Mouse (Mus musculus): Measurements from ENCODE around the gene Htra3.

Htra3 gene

GRCm38 (mm10) chr5:35653743-35654395 lies 25.7 kb downstream of the Htra3 start:
- in situ Hi-C loops (cut with MboI) = no loop called here

GRCm38 (mm10) chr5:35652872-35653271 lies 26.7 kb downstream of the Htra3 start:
- in situ Hi-C loops (cut with MboI) = no loop called here

GRCm38 (mm10) chr5:35652319-35652718 lies 27.3 kb downstream of the Htra3 start:
- in situ Hi-C loops (cut with MboI) = no loop called here

- in situ Hi-C loops (cut with MboI) = no loop called here
These were observed 31.4 kb downstream of the Htra3 start for GRCm38 (mm10) chr5:35648230-35648629.

- in situ Hi-C loops (cut with MboI) = no loop called here
These were observed 32.0 kb downstream of the Htra3 start for GRCm38 (mm10) chr5:35647562-35647961.

- in situ Hi-C loops (cut with MboI) = no loop called here
These were observed 32.7 kb downstream of the Htra3 start for GRCm38 (mm10) chr5:35646927-35647326.

- in situ Hi-C loops (cut with MboI) = no loop called here
These were observed 33.6 kb downstream of the Htra3 start for GRCm38 (mm10) chr5:35645938-35646493.

GRCm38 (mm10) chr5:35644082-35644481 lies 35.5 kb downstream of the Htra3 start:
- in situ Hi-C loops (cut with MboI) = no loop called here

- in situ Hi-C loops (cut with MboI) = no loop called here
These were observed 36.1 kb downstream of the Htra3 start for GRCm38 (mm10) chr5:35643401-35644048.

- in situ Hi-C loops (cut with MboI) = no loop called here
These were observed 37.5 kb downstream of the Htra3 start for GRCm38 (mm10) chr5:35641961-35642584.

- in situ Hi-C loops (cut with MboI) = no loop called here
These were observed 43.6 kb downstream of the Htra3 start for GRCm38 (mm10) chr5:35636016-35636415.

- in situ Hi-C loops (cut with MboI) = no loop called here
These were observed 46.7 kb downstream of the Htra3 start for GRCm38 (mm10) chr5:35632841-35633240.

- in situ Hi-C loops (cut with MboI) = no loop called here
These were observed 47.8 kb downstream of the Htra3 start for GRCm38 (mm10) chr5:35631755-35632154.

GRCm38 (mm10) chr5:35631224-35631623 lies 48.4 kb downstream of the Htra3 start:
- in situ Hi-C loops (cut with MboI) = no loop called here

GRCm38 (mm10) chr5:35630706-35631105 lies 48.9 kb downstream of the Htra3 start:
- in situ Hi-C loops (cut with MboI) = no loop called here

GRCm38 (mm10) chr5:35629333-35629732 lies 50.2 kb downstream of the Htra3 start:
- in situ Hi-C loops (cut with MboI) = no loop called here

GRCm38 (mm10) chr5:35628685-35629084 lies 50.9 kb downstream of the Htra3 start:
- in situ Hi-C loops (cut with MboI) = no loop called here

- in situ Hi-C loops (cut with MboI) = no loop called here
These were observed 52.2 kb downstream of the Htra3 start for GRCm38 (mm10) chr5:35627307-35627840.

GRCm38 (mm10) chr5:35626408-35626807 lies 53.2 kb downstream of the Htra3 start:
- in situ Hi-C loops (cut with MboI) = no loop called here

- in situ Hi-C loops (cut with MboI) = no loop called here
These were observed 54.8 kb downstream of the Htra3 start for GRCm38 (mm10) chr5:35624751-35625239.

- in situ Hi-C loops (cut with MboI) = no loop called here
These were observed 55.8 kb downstream of the Htra3 start for GRCm38 (mm10) chr5:35623831-35624230.

GRCm38 (mm10) chr5:35621114-35621513 lies 58.5 kb downstream of the Htra3 start:
- in situ Hi-C loops (cut with MboI) = no loop called here

All from mature B cell (primary cell).